Mouse (Mus musculus) lung, postnatal 0 days (tissue): ENCODE results near the gene Zfp503. TPM values are rescaled to one million over a fixed set of nuclear protein-coding genes. Genes with fewer than 3 reads are reported as not detected.

Experiments
- ATAC-seq: fragments of 200-750 bp; cut with Nextera tagmentation; 2 replicates; pipeline ENCODE4 v1.8.0; 2017; ENCODE audit warnings: moderate library complexity
- DNase-seq: peaks from one replicate; pipeline ENCODE4 v3.0.0-alpha.2; 2016; ENCODE audit warnings: low spot score
- H3K27ac ChIP-seq: fragments of 300-500 bp; sonication (generic); 2 replicates; pipeline ENCODE4 v1.5.1; 2014; ENCODE audit warnings: antibody characterized with exemption, mild to moderate bottlenecking, low read length, mixed read lengths
- H3K27me3 ChIP-seq: fragments of 300-500 bp; sonication (generic); replicated peaks from 2 replicates; pipeline ENCODE4 v1.6.1; 2014; ENCODE audit warnings: low read length, mixed read lengths; ENCODE audit not compliant: insufficient read depth
- H3K36me3 ChIP-seq: fragments of 300-500 bp; sonication (generic); 2 replicates; pipeline ENCODE4 v1.6.1; 2014; ENCODE audit warnings: low read length, mixed read lengths; ENCODE audit not compliant: insufficient read depth
- H3K4me1 ChIP-seq: fragments of 300-500 bp; sonication (generic); 2 replicates; pipeline ENCODE4 v1.6.1; 2014; ENCODE audit warnings: antibody characterized with exemption, low read depth, low read length, mixed read lengths; ENCODE audit not compliant: insufficient read depth
- H3K4me2 ChIP-seq: fragments of 300-500 bp; sonication (generic); replicated peaks from 2 replicates; pipeline ENCODE4 v1.6.1; 2014; ENCODE audit warnings: low read depth, mild to moderate bottlenecking, low read length, moderate library complexity, mixed read lengths
- H3K4me3 ChIP-seq: fragments of 300-500 bp; sonication (generic); 2 replicates; pipeline ENCODE4 v1.5.1; 2014; ENCODE audit warnings: low read depth, low read length
- H3K9ac ChIP-seq: fragments of 300-500 bp; sonication (generic); replicated peaks from 2 replicates; pipeline ENCODE4 v1.6.1; 2014; ENCODE audit warnings: low read depth, mild to moderate bottlenecking
- H3K9me3 ChIP-seq: fragments of 300-500 bp; sonication (generic); 2 replicates; pipeline ENCODE4 v1.6.1; 2016; ENCODE audit warnings: low read length, mixed read lengths
- CTCF ChIP-seq: IDR thresholded peaks from 2 replicates; pipeline ENCODE4 v1.5.1; 2016; ENCODE audit warnings: antibody characterized with exemption, mild to moderate bottlenecking
- EP300 ChIP-seq: IDR thresholded peaks from 2 replicates; pipeline ENCODE4 v1.6.1; 2016; ENCODE audit warnings: antibody characterized with exemption, mild to moderate bottlenecking, control low read depth
- WGBS: fragments of 180-500 bp; shearing (Covaris S2); extraction: QIAGEN DNeasy Blood & Tissue Kit; methylation state at CpG from one replicate; pipeline ENCODE4 v1.1.7; 2014; 5-methylcytosine and 5-hydroxymethylcytosine counted together
- polyA plus RNA-seq: library from polyadenylated mRNA; unstranded; fragments of >200 nt; fragmentation: Nextera tagmentation; extraction: Ambion mirVana; gene quantifications from 2 replicates; pipeline ENCODE4 v1.2.1, GENCODE M21; 2015

Zfp503 gene
- polyA plus RNA-seq, 1 experiment from 2014 or later, result 16.7 TPM

DNA sequence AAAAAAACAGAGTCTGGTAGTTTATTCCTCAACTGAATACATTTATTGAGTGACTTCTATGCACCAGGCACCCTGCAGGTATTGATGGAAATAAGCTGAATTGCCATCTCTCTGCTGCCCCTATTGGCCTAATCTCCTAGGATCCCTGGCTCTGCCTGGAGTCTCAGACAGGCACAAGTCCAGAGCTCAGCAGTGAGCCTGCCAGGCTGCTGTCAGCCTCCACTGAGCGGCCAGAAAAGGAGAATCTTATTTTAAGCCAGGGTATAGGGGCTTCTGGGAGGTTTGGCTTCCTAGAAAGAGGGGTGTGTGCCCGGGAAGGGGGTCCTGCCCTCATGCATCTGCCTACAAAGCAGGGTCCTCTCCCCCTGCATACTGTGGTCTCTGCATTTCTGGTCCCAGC is 31.5 kb upstream of the Zfp503 start:
- DNase-seq (peak; percentile 76), ATAC-seq (no peak; the same call in 1 of the 2 replicates)
- no peak overlapping the region for H3K4me2 ChIP-seq
- no peaks in the 10 kb centered on the region for H3K36me3 ChIP-seq
- H3K9ac ChIP-seq, result no peak overlapping the region
- no peak overlapping the region for H3K27ac ChIP-seq
- no peak overlapping the region for H3K4me3 ChIP-seq
- no peaks in the 10 kb centered on the region for H3K9me3 ChIP-seq
- no peaks in the 10 kb centered on the region for H3K27me3 ChIP-seq
- WGBS, result 22% methylated on average over 2 of the region's 2 CpGs
- peaks cover 26% of the 10 kb centered on the region; the same call in 1 of the 2 replicates for H3K4me1 ChIP-seq
- TF ChIP-seq CTCF (peak; percentile 71), EP300 (no peak)

- no peaks in the 10 kb centered on the region for H3K27me3 ChIP-seq
- peak overlapping the region; percentile 82 for H3K27ac ChIP-seq
- DNase-seq (peak; percentile 16), ATAC-seq (no peak)
- no peaks in the 10 kb centered on the region for H3K9me3 ChIP-seq
- H3K4me3 ChIP-seq, result peak overlapping the region; percentile 37
- no peaks in the 10 kb centered on the region for H3K36me3 ChIP-seq
- TF ChIP-seq EP300 (no peak), CTCF (no peak)
- 0 out of 2 replicates have a peak overlapping the region, but pooled peaks have one; percentile 13 for H3K9ac ChIP-seq
- peaks cover 26% of the 10 kb centered on the region; the same call in 1 of the 2 replicates for H3K4me1 ChIP-seq
- WGBS, result 49% methylated on average over 12 of the region's 12 CpGs
- peak overlapping the region; percentile 70 for H3K4me2 ChIP-seq
These were observed 30.8 kb upstream of the Zfp503 start for GRCm38 (mm10) chr14:22019949-22020845.

DNA sequence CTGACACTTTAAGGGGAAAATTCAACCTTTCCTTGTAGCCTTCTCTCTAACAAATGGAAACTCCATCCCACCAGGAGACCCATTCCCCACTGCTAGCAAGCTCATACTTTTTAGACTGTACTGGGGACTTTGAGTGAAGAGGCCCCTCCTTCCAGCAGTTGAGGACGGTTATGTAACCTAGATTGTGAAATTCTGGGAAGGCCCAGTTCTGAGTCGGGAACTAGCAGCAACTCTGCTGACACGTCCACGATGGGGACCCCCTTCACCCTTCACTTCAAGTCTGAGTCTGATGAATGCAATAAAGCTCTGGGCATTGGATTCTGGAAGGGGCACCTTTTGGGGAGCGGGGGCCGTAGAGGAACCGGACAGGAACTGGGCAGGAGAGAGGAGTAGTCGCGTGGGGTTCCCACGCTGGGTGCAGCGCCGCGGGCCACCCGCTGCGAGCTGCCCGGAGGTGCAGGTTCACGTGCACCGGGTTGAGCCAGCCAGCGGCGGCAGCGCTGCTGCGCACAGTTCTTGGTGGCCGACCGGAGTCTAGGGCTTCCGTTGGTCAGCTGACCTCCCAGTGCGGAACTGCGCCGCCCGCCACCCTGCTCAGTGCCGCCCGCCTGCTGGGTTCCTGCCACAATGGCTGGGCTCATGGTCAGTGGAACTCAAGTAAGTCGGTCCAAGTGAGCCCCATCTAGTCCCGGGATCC is 30.0 kb upstream of the Zfp503 start, which contains the start of gene Lrmda:
TSS of gene Lrmda (plus strand) at position 461 of the 697 bp plus-strand sequence.
- Histone ChIP-seq H3K9me3 (no peaks in the 10 kb centered on the region), H3K27ac (peak within 1 kb of the TSS; percentile 82), H3K9ac (0 out of 2 replicates have a peak within 1 kb of the TSS, but pooled peaks have one; percentile 13), H3K4me3 (peak within 1 kb of the TSS; percentile 37), H3K27me3 (no peaks in the 10 kb centered on the region), H3K36me3 (no peaks in the 10 kb centered on the region), H3K4me2 (peak within 1 kb of the TSS; percentile 70), H3K4me1 (peaks cover 26% of the 10 kb centered on the region; the same call in 1 of the 2 replicates)
- peak; percentile 91 for ATAC-seq
- peak; percentile 90 for DNase-seq
- TF ChIP-seq EP300, result peak; percentile 28; the same call in 1 of the 2 replicates
- TF ChIP-seq CTCF, result peak; percentile 53
- WGBS, result 2% methylated on average over 33 of the region's 33 CpGs

DNA sequence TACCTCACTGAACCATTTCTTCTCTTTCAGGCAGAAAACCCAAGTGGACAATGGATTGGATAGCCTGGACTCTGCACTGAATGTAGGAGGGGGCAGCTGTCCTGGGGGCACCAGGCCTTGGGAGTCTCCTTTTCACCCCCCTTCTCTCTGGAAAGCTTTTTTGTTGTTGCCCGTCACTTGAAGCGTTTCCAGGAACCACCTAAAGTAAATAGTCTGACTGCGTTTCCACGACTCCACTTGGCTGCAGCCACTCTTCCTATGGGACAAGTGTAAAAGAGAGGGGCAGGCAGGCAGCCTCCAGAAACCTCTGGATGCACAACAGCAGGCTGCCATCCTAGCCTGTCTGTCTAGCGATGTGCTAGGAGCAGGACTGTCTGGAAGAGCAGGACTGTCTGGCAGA is 27.6 kb upstream of the Zfp503 start:
- Histone ChIP-seq H3K27ac (no peak overlapping the region; the same call in 1 of the 2 replicates), H3K27me3 (no peaks in the 10 kb centered on the region), H3K9me3 (no peaks in the 10 kb centered on the region), H3K9ac (no peak overlapping the region), H3K36me3 (no peaks in the 10 kb centered on the region), H3K4me2 (no peak overlapping the region), H3K4me3 (no peak overlapping the region), H3K4me1 (peaks cover 26% of the 10 kb centered on the region; the same call in 1 of the 2 replicates)
- no peak for TF ChIP-seq CTCF
- TF ChIP-seq EP300, result no peak; the same call in 1 of the 2 replicates
- peak; percentile 6; the same call in 1 of the 2 replicates for ATAC-seq
- DNase-seq, result peak; percentile 67
- WGBS, result 25% methylated on average over 5 of the region's 5 CpGs

- Histone ChIP-seq H3K9ac (no peak overlapping the region), H3K27me3 (no peaks in the 10 kb centered on the region), H3K4me1 (peaks cover 26% of the 10 kb centered on the region; the same call in 1 of the 2 replicates), H3K36me3 (no peaks in the 10 kb centered on the region), H3K9me3 (no peaks in the 10 kb centered on the region), H3K4me3 (no peak overlapping the region), H3K4me2 (no peak overlapping the region), H3K27ac (no peak overlapping the region; the same call in 1 of the 2 replicates)
- TF ChIP-seq CTCF (no peak), EP300 (peak; percentile 96)
- DNase-seq (peak; percentile 73), ATAC-seq (peak; percentile 75)
- 39% methylated on average over 4 of the region's 4 CpGs for WGBS
These were observed 25.4 kb upstream of the Zfp503 start for GRCm38 (mm10) chr14:22014781-22015180.

DNA sequence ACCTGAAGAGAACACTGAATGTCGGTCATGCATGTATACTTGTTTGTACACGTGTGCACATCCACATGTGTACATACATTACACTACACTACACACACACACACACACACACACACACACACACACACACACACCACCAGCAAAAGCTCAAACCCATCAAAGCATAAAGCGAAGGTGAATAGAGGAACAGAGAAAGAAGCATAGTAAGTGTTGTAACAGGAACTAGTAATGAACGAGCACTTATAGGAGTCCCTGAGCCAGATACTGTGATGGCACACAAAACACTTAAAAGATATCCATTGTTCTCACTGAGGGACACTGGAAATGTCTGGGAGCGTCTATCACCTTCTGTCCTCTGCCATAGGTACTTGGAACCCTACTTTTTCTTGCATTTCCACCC is 24.9 kb upstream of the Zfp503 start:
- ATAC-seq (no peak), DNase-seq (no peak)
- no peak for TF ChIP-seq CTCF
- WGBS, result 71% methylated on average over 5 of the region's 5 CpGs
- no peaks in the 10 kb centered on the region for H3K36me3 ChIP-seq
- no peak overlapping the region for H3K4me2 ChIP-seq
- H3K27ac ChIP-seq, result no peak overlapping the region
- peaks cover 25% of the 10 kb centered on the region; the same call in 1 of the 2 replicates for H3K4me1 ChIP-seq
- no peaks in the 10 kb centered on the region for H3K27me3 ChIP-seq
- H3K9me3 ChIP-seq, result no peaks in the 10 kb centered on the region
- no peak overlapping the region for H3K4me3 ChIP-seq
- H3K9ac ChIP-seq, result no peak overlapping the region
